Mouse (Mus musculus) intestine, embryonic 16.5 days (tissue): ENCODE measurements around the gene Stk38. TPM values are rescaled to one million over a fixed set of nuclear protein-coding genes. Genes with fewer than 3 reads are reported as not detected.

Experiments
- ATAC-seq: fragments of 200-750 bp; cut with Nextera tagmentation; 2 replicates; pipeline ENCODE4 v1.8.0; 2017; ENCODE audit warnings: moderate TSS enrichment, moderate library complexity
- H3K27ac ChIP-seq: fragments of 300-500 bp; sonication (generic); 2 replicates; pipeline ENCODE4 v1.5.1; 2014; ENCODE audit warnings: mild to moderate bottlenecking, low read length
- H3K27me3 ChIP-seq: fragments of 300-500 bp; sonication (generic); replicated peaks from 2 replicates; pipeline ENCODE4 v1.6.1; 2014; ENCODE audit warnings: low read length, control low read depth, mixed read lengths; ENCODE audit not compliant: control insufficient read depth, insufficient read depth
- H3K36me3 ChIP-seq: fragments of 300-500 bp; sonication (generic); 2 replicates; pipeline ENCODE4 v1.6.1; 2014; ENCODE audit warnings: low read length, control low read depth; ENCODE audit not compliant: control insufficient read depth, insufficient read depth
- H3K4me1 ChIP-seq: fragments of 300-500 bp; sonication (generic); 2 replicates; pipeline ENCODE4 v1.6.1; 2014; ENCODE audit warnings: low read length, control low read depth, mixed read lengths; ENCODE audit not compliant: control insufficient read depth, insufficient read depth
- H3K4me2 ChIP-seq: fragments of 300-500 bp; sonication (generic); 2 replicates; pipeline ENCODE4 v1.6.1; 2014; ENCODE audit warnings: low read depth, low read length, control low read depth
- H3K4me3 ChIP-seq: fragments of 300-500 bp; sonication (generic); 2 replicates; pipeline ENCODE4 v1.5.1; 2014; ENCODE audit warnings: mild to moderate bottlenecking, low read length
- H3K9ac ChIP-seq: fragments of 300-500 bp; sonication (generic); 2 replicates; pipeline ENCODE4 v1.6.1; 2014; ENCODE audit warnings: low read depth, low read length
- H3K9me3 ChIP-seq: fragments of 300-500 bp; sonication (generic); 2 replicates; pipeline ENCODE4 v1.6.1; 2016; ENCODE audit warnings: low read length, control low read depth; ENCODE audit not compliant: control insufficient read depth
- WGBS: fragments of 180-500 bp; shearing (Covaris S2); extraction: QIAGEN DNeasy Blood & Tissue Kit; methylation state at CpG from one replicate; pipeline ENCODE4 v1.1.7; 2014; 5-methylcytosine and 5-hydroxymethylcytosine counted together
- polyA plus RNA-seq: library from polyadenylated mRNA; unstranded; fragments of >200 nt; fragmentation: Nextera tagmentation; extraction: Ambion mirVana; gene quantifications from 2 replicates; pipeline ENCODE4 v1.2.1, GENCODE M21; 2015

Gene Stk38
- polyA plus RNA-seq, 1 experiment from 2014 or later: 104 TPM

DNA sequence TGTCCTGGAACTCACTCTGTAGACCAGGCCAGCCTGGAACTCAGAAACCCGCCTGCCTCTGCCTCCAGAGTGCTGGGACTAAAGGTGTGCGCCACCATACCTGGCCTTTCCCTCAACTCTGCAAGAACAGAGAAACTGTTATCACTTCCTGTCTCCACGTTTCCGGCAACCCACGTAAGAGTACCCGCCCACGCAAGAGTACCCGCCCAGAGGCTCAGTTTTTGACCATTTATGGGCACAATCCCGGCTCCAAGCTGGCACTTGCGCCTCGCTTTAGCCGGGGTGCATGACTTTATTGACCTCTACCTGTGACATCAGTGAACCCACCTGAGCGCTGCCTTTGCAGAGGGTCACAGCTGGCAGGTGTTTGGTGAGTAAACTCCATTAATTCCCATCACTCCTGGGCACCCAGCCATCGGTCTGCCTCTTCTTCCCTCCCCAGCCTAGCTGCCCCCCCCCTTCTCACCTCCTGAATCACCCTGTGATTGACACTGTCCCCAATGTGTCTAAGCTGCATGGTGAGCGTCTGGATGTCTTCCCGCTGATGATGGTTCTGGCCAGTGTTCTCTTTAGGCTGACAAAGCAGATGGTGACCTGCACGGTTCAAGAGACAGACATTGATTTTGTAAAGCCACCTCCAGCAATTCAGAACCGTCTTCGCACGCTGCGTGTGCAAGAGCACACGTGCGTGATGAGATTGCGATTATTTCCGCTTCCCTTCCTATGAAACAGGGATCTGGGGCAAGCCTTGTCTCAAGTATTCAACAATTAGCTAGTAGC lies 66.8 kb downstream of the Stk38 start:
- no peak overlapping the region for H3K4me2 ChIP-seq
- no peaks in the 10 kb centered on the region for H3K27me3 ChIP-seq
- no peak overlapping the region for H3K27ac ChIP-seq
- H3K4me1 ChIP-seq: no peaks in the 10 kb centered on the region
- no peak for ATAC-seq
- H3K36me3 ChIP-seq: no peaks in the 10 kb centered on the region
- 90% methylated on average over 25 of the region's 25 CpGs for WGBS
- H3K9ac ChIP-seq: no peak overlapping the region
- no peak overlapping the region for H3K4me3 ChIP-seq
- H3K9me3 ChIP-seq: no peaks in the 10 kb centered on the region

DNA sequence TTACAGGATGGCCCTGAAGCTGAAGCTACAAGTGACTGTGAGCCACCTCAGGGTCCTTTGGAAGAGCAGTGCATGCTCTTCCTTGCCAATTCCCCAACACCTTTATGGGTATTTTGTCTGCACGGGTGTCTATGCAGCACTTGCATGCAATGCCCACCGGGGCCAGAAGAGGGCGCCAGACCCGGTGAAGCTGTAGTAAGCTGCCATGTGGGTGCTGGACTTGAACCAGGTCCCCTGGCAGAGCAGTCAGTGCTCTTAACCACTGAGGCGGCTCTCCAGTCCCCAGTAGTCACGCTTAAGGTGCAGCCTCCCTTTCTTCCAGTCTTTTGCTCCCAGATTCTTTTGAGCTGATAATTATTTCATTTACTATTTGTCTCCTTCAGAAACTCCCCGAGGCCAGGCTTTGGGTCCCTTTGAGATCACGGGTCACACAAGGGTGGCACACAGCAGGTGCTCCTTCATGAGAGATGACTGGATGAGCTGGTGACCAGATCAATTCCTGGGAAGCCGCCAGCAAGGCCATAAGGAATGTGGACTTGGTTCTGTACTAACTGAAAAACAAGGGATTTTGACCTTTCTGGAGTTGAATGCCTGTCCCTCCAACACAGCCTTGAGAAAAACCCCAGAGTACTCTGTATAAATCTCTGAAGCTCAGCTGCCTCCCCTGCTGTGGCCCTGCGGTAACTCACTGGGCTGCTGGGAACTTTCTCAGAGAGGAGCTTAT lies 71.0 kb downstream of the Stk38 start:
- no peak overlapping the region for H3K27ac ChIP-seq
- H3K9me3 ChIP-seq: no peaks in the 10 kb centered on the region
- no peak for ATAC-seq
- no peak overlapping the region for H3K4me3 ChIP-seq
- 81% methylated on average over 10 of the region's 10 CpGs for WGBS
- no peaks in the 10 kb centered on the region for H3K27me3 ChIP-seq
- no peak overlapping the region for H3K4me2 ChIP-seq
- H3K36me3 ChIP-seq: no peaks in the 10 kb centered on the region
- H3K9ac ChIP-seq: no peak overlapping the region
- no peaks in the 10 kb centered on the region; the same call in 1 of the 2 replicates for H3K4me1 ChIP-seq

DNA sequence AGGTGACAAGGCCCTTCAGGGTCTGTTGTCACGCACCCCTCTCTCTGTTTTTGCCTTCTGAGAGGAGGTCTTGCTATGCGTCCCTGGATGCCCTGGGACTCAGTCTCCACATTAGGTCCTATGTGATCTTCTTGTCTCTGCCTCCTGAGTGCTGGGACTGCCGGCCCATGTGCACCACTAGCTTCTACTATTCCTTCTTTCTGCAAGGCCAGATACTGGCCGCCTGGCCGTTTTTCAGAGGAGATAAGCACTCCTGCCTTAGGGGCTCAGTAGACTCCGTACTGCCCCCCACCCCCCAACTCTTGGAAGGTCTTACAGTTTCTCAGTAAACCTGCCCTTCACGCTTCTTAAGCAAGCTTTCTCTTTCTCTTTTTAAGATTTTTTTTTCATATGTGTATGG lies 71.7 kb downstream of the Stk38 start:
- Histone ChIP-seq H3K27me3 (no peaks in the 10 kb centered on the region), H3K4me1 (no peaks in the 10 kb centered on the region; the same call in 1 of the 2 replicates), H3K9ac (no peak overlapping the region), H3K4me2 (no peak overlapping the region), H3K36me3 (no peaks in the 10 kb centered on the region), H3K27ac (no peak overlapping the region), H3K4me3 (no peak overlapping the region), H3K9me3 (no peaks in the 10 kb centered on the region)
- WGBS: 90% methylated on average over 7 of the region's 7 CpGs
- ATAC-seq: no peak

DNA sequence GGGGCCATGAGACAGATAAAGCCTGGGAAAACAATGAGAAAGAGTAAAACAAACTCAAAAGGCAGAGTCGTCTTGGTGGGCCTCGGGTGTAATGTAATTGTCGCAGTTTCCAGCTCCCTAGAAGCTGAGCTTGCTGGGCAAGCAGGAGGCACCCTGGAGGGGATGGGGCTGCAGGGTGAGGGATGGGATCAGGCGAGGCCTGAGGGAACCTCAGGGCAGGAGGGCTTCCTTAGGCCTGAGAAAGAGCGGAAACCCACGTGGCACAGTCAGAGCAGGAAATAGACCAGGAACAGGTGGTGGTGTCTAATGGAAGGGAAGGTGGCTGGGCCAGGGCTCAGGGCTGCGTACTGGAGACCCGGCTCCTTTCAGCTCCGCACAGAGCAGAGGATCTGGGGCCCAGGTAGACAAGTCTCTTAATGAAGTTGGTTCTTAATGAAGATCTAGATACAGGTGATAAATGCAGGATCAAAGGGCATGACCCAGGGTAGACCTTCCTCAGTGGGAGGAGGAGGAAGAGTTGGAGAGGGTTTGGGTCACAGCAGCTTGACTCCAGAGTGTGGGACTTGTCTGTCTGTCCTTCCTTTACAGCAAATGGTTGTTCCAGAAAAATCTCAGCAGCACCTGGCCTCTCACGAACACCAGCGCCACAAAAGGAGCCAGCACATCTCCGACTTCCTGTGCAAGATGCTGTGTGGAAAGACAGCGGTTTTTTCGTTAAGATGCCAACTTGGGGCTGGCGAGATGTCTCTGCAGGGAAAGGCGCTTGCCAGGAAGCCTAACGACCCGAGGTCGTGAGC lies 73.5 kb downstream of the Stk38 start:
- Histone ChIP-seq H3K9me3 (no peaks in the 10 kb centered on the region), H3K9ac (no peak overlapping the region), H3K4me1 (peaks cover 13% of the 10 kb centered on the region), H3K27ac (no peak overlapping the region), H3K27me3 (no peaks in the 10 kb centered on the region), H3K4me2 (no peak overlapping the region), H3K36me3 (no peaks in the 10 kb centered on the region), H3K4me3 (no peak overlapping the region)
- no peak for ATAC-seq
- WGBS: 66% methylated on average over 19 of the region's 19 CpGs

DNA sequence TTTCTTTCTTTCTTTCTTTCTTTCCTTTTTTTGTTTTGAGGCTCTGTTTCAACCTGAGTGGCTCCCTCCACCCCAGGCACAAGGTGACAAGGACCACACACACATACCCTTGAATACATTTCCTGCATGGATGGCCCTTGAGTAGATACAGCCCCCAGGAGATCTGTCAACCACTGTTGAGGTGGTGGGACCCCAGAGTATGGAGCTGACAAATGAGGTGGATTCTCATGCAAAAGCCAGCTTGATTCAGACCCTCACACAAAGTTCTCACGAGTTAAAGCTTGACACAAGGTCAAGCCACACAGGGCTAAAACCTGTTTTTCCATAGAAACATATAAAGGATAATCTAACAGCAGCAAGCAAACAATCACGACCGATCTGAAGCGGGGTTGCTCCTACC lies 75.5 kb downstream of the Stk38 start:
- H3K9me3 ChIP-seq: no peaks in the 10 kb centered on the region
- no peak for ATAC-seq
- no peaks in the 10 kb centered on the region for H3K27me3 ChIP-seq
- no peak overlapping the region for H3K4me3 ChIP-seq
- no peak overlapping the region for H3K9ac ChIP-seq
- H3K4me1 ChIP-seq: peaks cover 13% of the 10 kb centered on the region
- no peaks in the 10 kb centered on the region for H3K36me3 ChIP-seq
- WGBS: 82% methylated on average over 4 of the region's 4 CpGs
- no peak overlapping the region for H3K27ac ChIP-seq
- H3K4me2 ChIP-seq: no peak overlapping the region

DNA sequence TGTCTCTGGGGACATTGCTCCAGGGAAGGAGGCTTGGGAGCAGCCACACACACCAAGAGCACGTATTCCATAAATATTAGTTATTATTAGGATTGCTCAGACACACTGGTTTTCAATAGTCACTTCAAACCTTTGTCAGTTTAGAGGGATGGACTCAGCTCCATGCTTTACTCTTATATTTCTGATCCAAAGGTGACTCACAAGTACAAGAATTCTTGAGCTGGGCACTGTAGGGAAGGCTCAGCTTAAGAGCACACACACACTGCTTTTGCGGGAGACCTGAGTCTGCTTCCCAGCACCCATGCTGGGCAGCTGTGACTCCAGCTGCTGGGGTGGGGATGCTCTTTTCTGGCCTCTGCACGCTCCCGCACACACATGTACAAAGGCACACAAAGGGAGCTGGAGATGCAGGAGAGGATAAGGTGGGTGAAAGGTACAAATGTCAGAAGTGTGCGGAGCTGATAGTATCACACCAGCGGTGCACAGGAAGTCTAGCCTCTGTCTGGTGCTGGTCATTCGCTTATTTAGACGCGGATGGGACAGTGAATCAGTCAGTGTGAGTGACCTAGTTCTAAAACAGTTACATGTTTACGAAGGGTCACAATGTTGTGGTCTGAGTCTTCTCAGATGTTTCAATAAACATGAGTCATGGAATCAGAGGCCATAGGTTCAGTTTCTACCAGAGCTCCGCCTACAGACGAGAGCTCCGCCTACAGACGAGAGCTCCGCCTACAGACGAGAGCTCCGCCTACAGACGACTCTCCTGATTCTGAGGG lies 76.2 kb downstream of the Stk38 start:
- Histone ChIP-seq H3K9me3 (no peaks in the 10 kb centered on the region), H3K9ac (no peak overlapping the region)
- 87% methylated on average over 18 of the region's 18 CpGs for WGBS

DNA sequence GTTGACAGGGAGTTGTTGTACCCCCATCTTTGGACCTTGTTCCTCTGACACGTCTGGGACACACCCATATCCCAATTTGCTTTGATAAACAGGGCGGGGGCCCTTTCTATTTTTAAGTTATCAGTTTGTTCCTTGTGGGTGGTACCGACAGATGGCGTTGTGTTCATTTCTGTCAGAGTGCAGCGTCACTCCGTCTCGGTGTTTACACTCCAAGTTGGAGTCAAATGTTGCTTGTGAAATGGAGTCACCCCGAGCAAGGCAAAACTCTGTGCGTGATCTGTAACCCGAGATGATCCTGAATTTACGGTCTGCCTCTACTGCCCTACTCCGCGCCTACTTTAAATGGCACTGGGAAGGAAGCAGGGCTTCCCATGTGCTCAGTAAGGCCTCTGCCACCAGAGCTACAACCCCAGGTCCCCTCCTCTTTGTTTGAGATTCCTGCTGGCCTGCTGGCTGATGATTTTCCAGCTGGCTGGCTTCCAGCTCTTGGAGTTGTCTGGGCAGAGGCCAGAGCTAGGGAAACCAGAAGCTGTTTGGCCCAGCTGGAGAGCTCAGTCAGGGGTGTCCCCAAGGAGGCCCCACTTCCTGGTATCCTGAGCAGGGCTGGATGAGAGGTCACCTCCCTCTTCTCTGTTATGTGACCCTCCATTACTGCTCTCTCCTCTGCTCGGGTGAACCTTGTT lies 77.3 kb downstream of the Stk38 start:
- peak; percentile 95 for ATAC-seq
- H3K4me1 ChIP-seq: peaks cover 13% of the 10 kb centered on the region
- peak overlapping the region; percentile 59 for H3K9ac ChIP-seq
- peak overlapping the region; percentile 94 for H3K27ac ChIP-seq
- peak overlapping the region; percentile 17 for H3K4me3 ChIP-seq
- 12% methylated on average over 14 of the region's 14 CpGs for WGBS
- H3K4me2 ChIP-seq: peak overlapping the region; percentile 43
- H3K27me3 ChIP-seq: no peaks in the 10 kb centered on the region
- H3K9me3 ChIP-seq: no peaks in the 10 kb centered on the region
- H3K36me3 ChIP-seq: no peaks in the 10 kb centered on the region

More for the DNA sequence above, 76.2 kb downstream of the Stk38 start:
- Histone ChIP-seq H3K4me1 (peaks cover 13% of the 10 kb centered on the region), H3K4me2 (no peak overlapping the region), H3K27ac (peak overlapping the region; percentile 94), H3K36me3 (no peaks in the 10 kb centered on the region), H3K27me3 (no peaks in the 10 kb centered on the region), H3K4me3 (no peak overlapping the region)
- ATAC-seq: no peak

DNA sequence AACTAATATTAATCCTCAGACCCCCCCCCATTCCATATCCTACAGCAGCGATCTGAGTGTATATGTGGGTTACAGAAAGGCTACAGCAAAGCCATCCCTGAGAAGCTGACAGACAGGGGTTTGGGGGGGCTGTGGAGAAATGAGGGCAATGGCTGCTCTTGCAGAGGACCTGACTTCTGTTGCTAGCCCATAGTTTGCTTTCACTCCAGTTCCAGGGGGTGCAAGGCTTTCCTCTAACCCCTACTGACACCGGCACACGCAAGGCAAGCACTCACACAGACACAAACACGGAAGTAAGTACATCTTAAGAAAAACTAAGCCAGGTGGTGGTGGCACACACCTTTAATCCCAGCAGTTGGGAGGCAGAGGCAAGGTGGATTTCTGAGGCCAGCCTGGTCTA lies 78.4 kb downstream of the Stk38 start:
- no peak for ATAC-seq
- no peak overlapping the region for H3K4me2 ChIP-seq
- no peaks in the 10 kb centered on the region for H3K9me3 ChIP-seq
- H3K4me1 ChIP-seq: peaks cover 13% of the 10 kb centered on the region
- 94% methylated on average over 4 of the region's 4 CpGs for WGBS
- no peaks in the 10 kb centered on the region for H3K36me3 ChIP-seq
- no peak overlapping the region for H3K9ac ChIP-seq
- no peak overlapping the region for H3K27ac ChIP-seq
- H3K27me3 ChIP-seq: no peaks in the 10 kb centered on the region
- H3K4me3 ChIP-seq: no peak overlapping the region
